Comparison of ENCODE assay signal across 15 mouse cellular contexts in the genomic region with DNA sequence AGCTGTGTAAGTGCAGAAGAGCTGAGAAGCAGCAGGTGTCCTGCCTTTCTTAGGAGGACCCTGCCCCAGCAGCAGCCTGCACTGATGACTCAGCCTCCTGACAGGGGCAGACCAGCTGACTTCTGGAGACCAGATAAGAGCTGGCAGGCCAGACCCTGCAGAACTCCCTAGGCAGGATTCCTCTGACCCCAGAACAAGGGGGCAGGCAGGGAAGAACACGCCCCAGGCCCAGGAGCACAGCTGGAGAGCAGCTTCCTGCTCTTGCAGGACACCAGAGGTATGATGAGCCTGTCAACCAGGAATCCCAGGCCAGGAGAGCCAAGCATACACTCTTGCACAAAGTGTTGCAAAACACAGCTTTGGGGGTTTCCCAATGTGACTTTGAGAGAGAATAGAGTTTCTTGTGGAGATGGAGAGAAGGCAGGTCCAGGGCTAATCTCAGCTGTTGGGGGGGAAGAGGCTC. TPM values are rescaled to one million over a fixed set of nuclear protein-coding genes. Genes with fewer than 3 reads are reported as not detected.
DNase-seq lines count a peak whose midpoint lies in the region; ATAC-seq lines count a peak whose summit lies in the region.
"Had no signal": no experiment of that assay in that cellular context is flagged by ENCODE, and none has a peak within 500 bp of the region (broad histone marks: within the 10 kb centered on the region; RNA-seq: fewer than 3 reads in every experiment).

No protein-coding gene starts in this region.

- no peak overlapping the region for H3K9ac ChIP-seq in hindbrain, embryonic 14.5 days
- H3K9ac ChIP-seq: midbrain, embryonic 12.5 days had no signal

- no peak overlapping the region for H3K4me2 ChIP-seq in hindbrain, embryonic 14.5 days (replicated peaks)
- H3K4me2 ChIP-seq: midbrain, embryonic 12.5 days had no signal

- no peaks in the 10 kb centered on the region for H3K9me3 ChIP-seq in heart, embryonic 10.5 days
- H3K9me3 ChIP-seq in hindbrain, embryonic 14.5 days (ENCODE audit: control insufficient read depth, low read length): no peaks in the 10 kb centered on the region
- H3K9me3 ChIP-seq: midbrain, embryonic 12.5 days had no signal

- ATAC-seq in hindbrain, embryonic 14.5 days (ENCODE audit: low FRiP score): no peak

- peaks cover 87% of the 10 kb centered on the region for H3K4me1 ChIP-seq in heart, embryonic 10.5 days
- no peaks in the 10 kb centered on the region for H3K4me1 ChIP-seq in hindbrain, embryonic 14.5 days (replicated peaks; ENCODE audit: control insufficient read depth, insufficient read depth, low read length)

- H3K27me3 ChIP-seq in heart, embryonic 10.5 days (ENCODE audit: insufficient read depth, poor library complexity, severe bottlenecking): no peaks in the 10 kb centered on the region
- no peaks in the 10 kb centered on the region for H3K27me3 ChIP-seq in hindbrain, embryonic 14.5 days (ENCODE audit: control insufficient read depth, insufficient read depth, low read length)
- H3K27me3 ChIP-seq: midbrain, embryonic 12.5 days had no signal

- WGBS in heart, embryonic 10.5 days: 0% methylated on average over 1 of the region's 1 CpGs
- WGBS in hindbrain, embryonic 14.5 days: 19% methylated on average over 1 of the region's 1 CpGs

- H3K36me3 ChIP-seq in heart, embryonic 10.5 days: no peaks in the 10 kb centered on the region
- no peaks in the 10 kb centered on the region for H3K36me3 ChIP-seq in hindbrain, embryonic 14.5 days (replicated peaks; ENCODE audit: control insufficient read depth, insufficient read depth)
- H3K36me3 ChIP-seq: midbrain, embryonic 12.5 days had no signal

- peak overlapping the region; percentile 78 for H3K27ac ChIP-seq in heart, embryonic 10.5 days
- H3K27ac ChIP-seq in hindbrain, embryonic 14.5 days: no peak overlapping the region
- H3K27ac ChIP-seq: midbrain, embryonic 12.5 days had no signal

- peak; percentile 25 to 38 for DNase-seq in adrenal gland, postnatal 36 days
- no peak for DNase-seq in adrenal gland, postnatal 4 days (ENCODE audit: low spot score in 2 of 2)
- DNase-seq in ES-CJ7 (ENCODE audit: low read depth, low spot score) (peak; percentile 63), liver (peak; percentile 26)
- peak; percentile 90 for DNase-seq in heart, embryonic 10.5 days (ENCODE audit: low spot score)
- DNase-seq in cerebellum, adult 8-10 months: no peak
- no peak for DNase-seq in hindbrain, embryonic 14.5 days (ENCODE audit: low spot score)
- DNase-seq in left cerebral cortex, adult 11 months (ENCODE audit: low spot score): no peak
- DNase-seq: adrenal gland, postnatal 25 days; cerebellum, postnatal 36 days; kidney, adult 2 months had no signal

- no peak overlapping the region for H3K4me3 ChIP-seq in heart, embryonic 10.5 days
- no peak overlapping the region for H3K4me3 ChIP-seq in hindbrain, embryonic 14.5 days (replicated peaks; ENCODE audit: low read length)
- H3K4me3 ChIP-seq: midbrain, embryonic 12.5 days had no signal

RNA-seq across cellular contexts. Expression of a gene that starts 22.9 kb away (rescaled TPM):
- under 1 TPM in 1 of 2 experiments, not detected in 1; 0.03 TPM for total RNA-seq in adrenal gland, postnatal 36 days (2021)
- under 1 TPM in 1 of 2 experiments, not detected in 1; 0.36 TPM for total RNA-seq in adrenal gland, postnatal 4 days (2021)
- polyA plus RNA-seq in heart, embryonic 10.5 days (2016; fragmentation: Nextera tagmentation; extraction: Ambion mirVana): 2.4 and 3.1 TPM in 2 replicates
- polyA plus RNA-seq in hindbrain, embryonic 14.5 days (2014; fragmentation: Nextera tagmentation; extraction: Ambion mirVana): 0.29 and 0.31 TPM in 2 replicates

RNA-seq across cellular contexts. Expression of a gene that starts 25.8 kb away (rescaled TPM):
- not detected for total RNA-seq in adrenal gland, postnatal 36 days (2021)
- not detected for total RNA-seq in adrenal gland, postnatal 4 days (2021)
- 0.38 and 0.97 TPM in 2 replicates for polyA plus RNA-seq in heart, embryonic 10.5 days (2016; fragmentation: Nextera tagmentation; extraction: Ambion mirVana)
- polyA plus RNA-seq in hindbrain, embryonic 14.5 days (2014; fragmentation: Nextera tagmentation; extraction: Ambion mirVana): not detected in 2 replicates
- total RNA-seq: adrenal gland, postnatal 25 days; left cerebral cortex, postnatal 36 days had no signal
- polyA plus RNA-seq: C2C12; kidney, adult 2 months; stomach, embryonic 14.5 days had no signal

RNA-seq across cellular contexts. Expression of a gene that starts 36.6 kb away (rescaled TPM):
- not detected for total RNA-seq in adrenal gland, postnatal 36 days (2021)
- not detected for total RNA-seq in adrenal gland, postnatal 4 days (2021)
- polyA plus RNA-seq in heart, embryonic 10.5 days (2016; fragmentation: Nextera tagmentation; extraction: Ambion mirVana): not detected in 2 replicates
- not detected in 2 replicates for polyA plus RNA-seq in hindbrain, embryonic 14.5 days (2014; fragmentation: Nextera tagmentation; extraction: Ambion mirVana)
- total RNA-seq: adrenal gland, postnatal 25 days; left cerebral cortex, postnatal 36 days had no signal
- polyA plus RNA-seq: C2C12; midbrain, embryonic 12.5 days; stomach, embryonic 14.5 days had no signal

Comparison
In these comparisons a context has a peak if more than half of its experiments do, and no peak if none do; other contexts are left out.
1. DNase-seq: peak in adrenal gland, postnatal 36 days (2 of 2), ES-CJ7 (single experiment), heart, embryonic 10.5 days (single experiment) and liver (single experiment); none in adrenal gland, postnatal 4 days (0 of 2), cerebellum, adult 8-10 months (single experiment), hindbrain, embryonic 14.5 days (single experiment) and left cerebral cortex, adult 11 months (single experiment).